Mouse (Mus musculus) adrenal gland, postnatal 14 days (tissue): Measurements from ENCODE around the gene Rgs7bp. TPM values are rescaled to one million over a fixed set of nuclear protein-coding genes. Genes with fewer than 3 reads are reported as not detected.

ENCODE experiments used
- DNase-seq: peaks from one replicate; pipeline ENCODE4 v3.0.0; 2021; ENCODE audit warnings: mixed read lengths
- long read RNA-seq, 2 experiments: library from polyadenylated mRNA; stranded (forward); transcript quantifications; one replicate each; pipeline ENCODE4 v2.0.0; 2021
- total RNA-seq: library from RNA; stranded (reverse); gene quantifications from 2 replicates; pipeline ENCODE4 v1.2.3, GENCODE M21; 2021

The Rgs7bp gene
- total RNA-seq, result 1.3 and 1.8 TPM in 2 replicates
- long read RNA-seq, experiment 1, partial matches to known transcripts, result 0 of 2 reads
- long read RNA-seq, experiment 1, other reads (novel, unspliced or antisense), result 2 of 2 reads
- long read RNA-seq, experiment 2, full-length matches to known transcripts, result 1 of 1 reads
- long read RNA-seq, experiment 2, partial matches to known transcripts, result 0 of 1 reads
- long read RNA-seq, experiment 2, other reads (novel, unspliced or antisense), result 0 of 1 reads

DNA sequence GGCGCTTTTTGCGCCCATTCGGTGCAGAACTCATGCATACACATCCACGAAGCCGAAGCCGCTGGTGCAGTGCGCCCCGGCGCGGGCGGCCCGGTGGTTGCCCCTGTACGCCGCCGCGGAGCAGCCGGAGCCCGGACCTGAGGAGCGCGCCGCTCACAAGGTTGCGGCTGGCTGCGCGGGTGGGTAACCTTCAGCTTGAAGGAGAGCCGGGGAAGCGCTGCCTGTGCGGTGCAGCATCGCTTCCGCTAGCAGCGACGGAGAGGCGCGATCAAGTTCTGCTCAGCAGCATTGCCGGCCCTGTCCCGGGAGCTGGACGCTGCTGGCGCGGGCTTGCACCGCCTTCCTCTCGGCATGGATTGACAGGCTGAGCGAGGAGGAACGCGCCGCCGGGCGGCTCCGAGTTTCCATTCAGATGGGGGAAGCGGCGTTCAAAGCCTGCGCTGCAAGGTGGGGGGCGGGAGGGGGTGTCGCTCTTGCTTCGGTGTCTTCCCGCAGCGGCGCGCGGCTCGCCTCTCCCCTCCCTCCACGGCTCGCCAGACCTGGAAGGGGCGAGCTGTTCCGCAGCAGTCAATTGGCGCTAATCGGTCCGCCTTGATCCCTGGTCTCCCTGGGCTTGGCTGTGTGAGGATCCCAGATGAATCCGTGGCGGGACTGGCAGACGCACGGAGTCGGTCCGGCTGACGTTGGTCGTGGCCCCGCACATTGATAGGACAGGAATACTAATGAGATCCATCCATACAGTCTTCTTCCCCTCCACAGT is at the start of gene Rgs7bp:
Rgs7bp (minus strand) TSS at position 750 of the 760 bp plus-strand sequence.
- DNase-seq, result peak; percentile 77

GRCm38 (mm10) chr13:105104385-105104784 is 49.7 kb upstream of the Rgs7bp start:
- no peak for DNase-seq

- no peak for DNase-seq
Measured at GRCm38 (mm10) chr13:105100705-105101104, 46.0 kb upstream of the Rgs7bp start.

DNA sequence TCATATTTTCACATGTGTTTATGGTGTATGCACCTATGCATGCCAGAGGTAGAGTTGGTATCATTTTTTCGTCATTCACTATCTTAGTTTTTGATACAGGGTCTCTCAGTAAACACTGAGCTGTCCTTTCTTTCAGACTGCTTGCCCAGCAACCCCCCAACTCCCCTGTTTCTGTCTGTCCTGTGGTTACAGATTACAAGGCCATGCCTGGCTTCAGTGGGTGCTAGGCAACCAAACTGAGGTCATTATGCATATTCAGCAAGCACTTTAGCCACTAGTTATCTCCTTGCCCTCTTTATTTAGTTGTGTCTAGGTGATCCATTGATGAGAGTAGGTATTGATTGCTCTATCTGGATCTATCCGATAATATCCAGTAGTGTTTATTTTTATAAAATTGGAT is 41.6 kb upstream of the Rgs7bp start:
- DNase-seq, result no peak

DNA sequence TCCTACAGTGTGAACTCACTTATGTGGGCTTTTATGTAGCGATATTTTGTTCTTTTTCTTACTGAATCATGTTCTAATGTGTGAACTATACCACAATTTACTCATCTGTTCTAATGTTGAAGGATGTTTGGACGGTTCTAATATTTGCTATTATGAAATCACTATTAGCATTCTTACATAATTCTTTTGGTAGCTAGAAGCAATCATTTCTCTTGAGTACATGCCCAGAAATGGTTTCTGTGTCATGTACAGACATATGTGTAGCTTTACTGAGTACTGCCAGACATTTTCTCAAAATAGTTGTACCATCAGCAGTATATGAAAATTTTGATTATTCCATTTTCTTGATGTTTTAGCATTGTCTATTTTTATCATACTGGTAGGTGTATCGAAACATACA is 34.5 kb upstream of the Rgs7bp start:
- DNase-seq, result no peak

GRCm38 (mm10) chr13:105081862-105082261 is 27.1 kb upstream of the Rgs7bp start, which contains the start of gene 4933425L06Rik:
Gene 4933425L06Rik, plus strand, starts transcription at chr13:105082122.
- no peak for DNase-seq

- no peak for DNase-seq
Measured at GRCm38 (mm10) chr13:105066890-105067845, 12.4 kb upstream of the Rgs7bp start.

- DNase-seq, result no peak
Measured at GRCm38 (mm10) chr13:105066119-105066518, 11.4 kb upstream of the Rgs7bp start.

DNA sequence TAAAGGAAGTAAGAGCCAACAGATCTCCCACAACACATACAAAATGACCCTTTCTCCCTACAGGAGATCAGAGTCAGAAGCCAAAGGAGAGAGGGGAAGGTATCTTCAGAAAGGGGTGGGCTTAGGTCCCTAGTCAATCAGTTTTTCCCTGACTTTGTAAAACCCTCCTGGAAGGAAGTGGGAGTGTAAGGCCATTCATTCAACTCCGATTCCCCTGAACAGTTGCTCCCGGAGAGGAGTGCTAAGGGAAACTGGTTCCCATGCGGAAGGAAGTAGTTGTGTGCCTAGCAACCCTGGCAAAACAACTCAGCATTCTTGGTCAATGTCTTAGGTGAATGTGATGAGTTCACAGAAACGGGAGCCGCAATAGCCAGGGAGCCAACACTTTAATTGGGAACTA is 644 bp upstream of the Rgs7bp start:
- peak; percentile 11 for DNase-seq

GRCm38 (mm10) chr13:105054941-105055309 is 195 bp upstream of the Rgs7bp start:
- no peak for DNase-seq

DNA sequence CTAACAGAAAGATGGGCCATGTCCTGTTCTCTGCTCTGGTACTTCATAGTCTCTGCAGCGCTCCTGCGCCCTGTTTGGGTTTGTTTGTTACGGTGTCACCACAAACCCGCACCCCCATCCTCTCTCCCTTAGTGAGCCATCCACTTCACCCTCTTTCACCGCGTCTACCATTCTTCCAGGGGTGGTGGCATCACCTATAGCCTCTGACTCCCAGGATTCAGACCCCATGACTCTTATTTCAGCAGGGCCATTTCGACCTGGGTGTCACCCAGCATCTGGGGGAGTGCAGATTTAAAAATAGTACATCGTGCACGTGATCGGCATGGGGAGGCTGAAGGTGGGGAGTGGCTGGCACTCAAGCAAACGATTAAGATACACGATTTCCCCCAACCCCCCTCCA is 1.1 kb downstream of the Rgs7bp start:
- no peak for DNase-seq

GRCm38 (mm10) chr13:105051432-105051831 is 3.3 kb downstream of the Rgs7bp start:
- DNase-seq, result no peak

DNA sequence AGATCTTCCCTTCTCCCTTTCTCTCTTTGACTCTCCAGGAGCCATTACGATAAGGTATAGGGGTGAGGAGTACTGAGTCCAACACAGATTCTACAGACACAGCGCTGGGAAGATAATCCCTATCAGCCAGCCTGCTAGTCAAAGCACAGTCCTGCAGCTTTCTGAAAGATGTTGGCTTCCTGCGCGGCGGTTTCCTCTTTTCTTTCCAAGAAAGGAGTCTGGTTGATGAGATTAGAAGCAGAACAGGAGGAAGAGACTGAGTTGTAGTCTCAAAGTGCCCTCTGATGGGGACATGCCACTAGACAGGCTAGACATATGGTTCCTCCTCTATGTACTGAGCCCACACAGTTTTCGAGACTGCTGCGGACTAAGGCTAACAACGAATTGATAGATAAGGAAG is 6.1 kb downstream of the Rgs7bp start:
- no peak for DNase-seq

DNA sequence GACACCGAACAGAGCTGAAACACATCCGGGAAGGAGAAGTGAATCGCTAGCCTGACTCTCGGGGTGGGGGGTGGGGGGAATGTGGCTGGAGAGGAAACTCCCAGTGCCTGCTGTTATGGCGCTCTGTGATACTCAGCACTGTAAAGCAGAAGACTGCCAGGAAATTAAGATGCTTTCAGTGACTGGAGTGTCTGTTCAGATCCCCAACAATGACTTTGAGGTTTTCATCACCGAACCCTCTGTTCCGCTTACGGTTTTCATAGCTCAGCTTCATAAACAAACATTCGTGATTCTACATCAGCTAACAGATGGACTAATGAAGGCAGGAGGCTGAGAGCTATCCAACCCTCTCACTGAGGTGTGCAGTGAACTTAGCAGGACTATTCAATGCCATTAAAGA is 7.4 kb downstream of the Rgs7bp start:
- DNase-seq, result no peak

GRCm38 (mm10) chr13:105043882-105044281 is 10.8 kb downstream of the Rgs7bp start:
- no peak for DNase-seq

DNA sequence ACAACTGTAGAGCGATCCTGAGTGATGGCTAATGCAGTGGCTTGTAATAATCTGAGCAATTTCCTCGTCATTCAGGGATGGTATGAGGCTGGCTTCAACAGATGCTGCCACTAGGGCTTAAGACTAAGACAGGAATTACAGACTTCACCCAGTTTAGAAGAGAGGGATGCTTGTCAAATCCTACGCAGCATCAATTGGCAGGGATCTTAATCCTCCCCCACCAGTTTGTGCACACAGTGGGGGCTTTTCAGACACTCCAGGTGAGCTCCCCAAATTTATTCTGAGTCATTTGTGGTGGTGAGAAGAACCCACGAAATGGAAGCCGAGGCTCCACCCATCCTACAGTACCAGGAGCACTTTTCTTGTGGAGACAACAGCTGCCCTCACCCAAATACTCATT is 16.4 kb downstream of the Rgs7bp start:
- DNase-seq, result no peak

DNA sequence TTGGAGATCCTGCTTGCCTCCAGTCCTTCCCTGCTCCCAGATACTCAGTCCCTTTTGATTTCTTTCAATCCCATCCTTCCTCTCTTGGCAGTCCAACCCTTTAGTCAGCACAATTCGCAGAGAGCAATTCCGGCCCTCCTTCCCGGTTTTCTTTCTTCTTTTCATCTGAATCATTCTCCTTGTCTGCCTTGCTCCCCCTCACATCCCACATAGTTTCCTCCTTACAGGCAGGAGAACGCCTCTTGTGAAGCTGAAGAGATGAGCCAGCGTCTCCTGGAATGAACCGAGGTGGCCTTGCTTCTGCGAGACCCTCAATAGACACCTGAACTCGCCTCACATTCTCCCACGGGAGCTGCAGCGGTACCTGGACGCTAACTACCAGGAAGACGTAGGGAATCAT is 16.9 kb downstream of the Rgs7bp start:
- no peak for DNase-seq

DNA sequence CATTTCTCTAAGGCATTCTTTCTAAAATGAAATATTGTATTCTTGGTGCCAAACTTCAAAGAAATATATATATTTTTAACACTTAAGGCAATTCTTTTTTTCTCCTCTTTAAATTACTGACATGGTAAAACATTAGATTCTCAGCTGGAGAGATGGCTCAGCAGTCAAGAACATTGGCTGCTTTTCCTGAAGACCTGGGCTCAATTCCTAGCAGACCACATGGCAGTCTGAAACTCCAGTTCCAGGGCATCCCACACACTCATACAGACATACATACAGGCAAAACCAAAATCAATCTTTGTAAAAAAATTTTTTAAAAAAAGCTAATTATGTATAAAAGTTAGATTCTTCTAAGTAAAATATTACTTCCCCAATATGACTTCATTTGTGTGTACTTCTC is 22.8 kb downstream of the Rgs7bp start:
- DNase-seq, result no peak

GRCm38 (mm10) chr13:105028276-105028675 is 26.5 kb downstream of the Rgs7bp start:
- no peak for DNase-seq

GRCm38 (mm10) chr13:105016577-105016976 is 38.2 kb downstream of the Rgs7bp start:
- DNase-seq, result no peak

GRCm38 (mm10) chr13:105015710-105016404 is 38.9 kb downstream of the Rgs7bp start:
- no peak for DNase-seq

- DNase-seq, result no peak
Measured at GRCm38 (mm10) chr13:105011300-105011699, 43.4 kb downstream of the Rgs7bp start.
